Mouse (Mus musculus): ENCODE data around the gene 2900026A02Rik. TPM values are rescaled to one million over a fixed set of nuclear protein-coding genes. Genes with fewer than 3 reads are reported as not detected.
A peak's percentile ranks its signal among the peaks of the same experiment; 100 is the strongest.
"Not testable (repeated sequence)": the region's sequence is repeated elsewhere in the genome, so short reads cannot be mapped to it uniquely, and the experiment has no call there.

The 2900026A02Rik gene
- total RNA-seq, 2 experiments from 2014 or later: 59.4 to 67.8 TPM

DNA sequence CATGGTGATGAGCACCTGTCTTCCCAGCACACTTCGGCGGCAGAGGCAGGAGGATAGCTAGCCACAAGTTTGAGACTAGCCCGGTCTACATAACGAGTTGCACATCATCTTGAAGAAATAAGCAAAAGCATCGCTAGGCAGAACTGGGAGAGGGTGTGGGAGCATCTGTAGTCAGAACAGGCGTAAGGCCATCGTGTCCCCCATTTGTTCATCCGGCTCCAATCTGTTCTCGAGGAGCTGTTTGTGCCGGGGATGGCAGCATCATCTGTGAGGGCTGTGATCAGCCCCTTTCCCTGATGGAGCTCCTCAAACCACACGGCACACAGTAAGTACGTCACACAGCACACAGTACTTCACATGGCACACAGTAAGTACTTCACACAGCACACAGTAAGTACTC is 94.6 kb downstream of the 2900026A02Rik start:
- peak; percentile 68 to 86 for DNase-seq (ENCODE audit: low spot score in 2 of 2)

DNA sequence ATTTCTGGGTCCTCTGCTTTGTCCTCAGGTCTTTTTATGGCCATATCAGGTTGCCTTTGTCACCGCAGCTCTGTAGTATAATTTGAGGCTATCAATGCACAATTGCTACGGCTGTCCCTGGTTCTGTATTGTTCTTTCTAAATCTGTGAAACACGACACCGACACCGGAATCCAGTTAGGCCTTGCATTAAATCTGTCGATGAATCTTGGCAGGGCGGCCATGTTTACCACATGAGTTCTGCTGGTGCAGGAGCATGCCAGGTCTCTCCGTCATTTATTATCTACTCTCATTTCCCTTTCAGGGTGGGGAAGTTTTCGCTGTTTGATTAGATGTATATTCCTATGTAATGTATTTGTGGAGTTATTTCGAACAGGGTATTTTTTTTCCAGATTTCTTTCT is 97.3 kb downstream of the 2900026A02Rik start:
- DNase-seq (ENCODE audit: low spot score in 2 of 2): no peak

DNA sequence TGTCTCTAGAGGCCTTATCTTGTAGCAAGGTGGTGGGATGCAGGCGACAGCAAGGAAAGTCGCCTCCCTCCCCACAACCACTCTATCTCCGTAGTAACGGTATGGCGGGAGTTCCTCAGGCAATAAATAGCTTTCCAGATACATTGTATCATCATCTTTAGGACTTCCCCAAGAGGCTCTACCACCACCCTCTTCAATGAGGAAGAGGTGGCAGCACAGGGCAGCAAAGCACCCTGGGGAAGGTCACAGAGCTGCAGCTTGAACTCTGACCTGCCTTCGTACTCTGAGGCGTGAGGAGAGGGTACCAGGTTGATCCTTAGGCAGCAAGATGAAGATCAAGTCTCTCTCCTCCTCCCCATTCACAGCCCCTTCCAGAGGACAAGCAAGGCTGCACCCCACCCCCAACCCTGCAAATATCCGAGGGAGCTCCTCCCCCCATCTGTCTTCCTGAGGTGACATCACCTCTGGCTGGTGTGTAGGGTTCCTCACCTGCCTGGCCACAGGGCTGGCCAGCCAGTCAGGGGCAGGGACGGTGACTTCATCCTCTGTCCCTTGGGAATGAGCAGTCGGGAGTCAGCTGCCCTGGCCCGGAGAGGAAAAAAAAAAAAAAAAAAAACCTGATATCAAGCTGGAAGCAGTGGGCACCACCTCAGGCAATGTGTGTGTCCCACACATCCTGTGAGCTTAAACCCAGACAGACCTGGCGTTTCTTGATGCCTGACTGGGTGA is 98.5 kb downstream of the 2900026A02Rik start:
- no peak for DNase-seq (ENCODE audit: low spot score in 2 of 2)

DNA sequence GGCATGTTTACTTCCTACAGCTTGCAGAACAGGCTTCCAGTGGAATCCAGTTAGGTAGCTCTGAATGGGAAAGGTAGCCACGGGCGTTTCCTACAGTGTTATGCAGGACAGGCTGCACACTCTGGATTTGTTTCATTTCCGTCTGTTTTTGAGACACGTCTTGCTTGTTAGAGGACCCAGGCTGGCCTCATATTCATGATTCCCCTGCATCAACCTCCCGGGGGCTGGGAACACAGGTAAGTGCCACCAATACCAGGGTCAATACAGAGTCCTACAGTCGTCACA is 99.5 kb downstream of the 2900026A02Rik start:
- DNase-seq (ENCODE audit: low spot score in 2 of 2): no peak

DNA sequence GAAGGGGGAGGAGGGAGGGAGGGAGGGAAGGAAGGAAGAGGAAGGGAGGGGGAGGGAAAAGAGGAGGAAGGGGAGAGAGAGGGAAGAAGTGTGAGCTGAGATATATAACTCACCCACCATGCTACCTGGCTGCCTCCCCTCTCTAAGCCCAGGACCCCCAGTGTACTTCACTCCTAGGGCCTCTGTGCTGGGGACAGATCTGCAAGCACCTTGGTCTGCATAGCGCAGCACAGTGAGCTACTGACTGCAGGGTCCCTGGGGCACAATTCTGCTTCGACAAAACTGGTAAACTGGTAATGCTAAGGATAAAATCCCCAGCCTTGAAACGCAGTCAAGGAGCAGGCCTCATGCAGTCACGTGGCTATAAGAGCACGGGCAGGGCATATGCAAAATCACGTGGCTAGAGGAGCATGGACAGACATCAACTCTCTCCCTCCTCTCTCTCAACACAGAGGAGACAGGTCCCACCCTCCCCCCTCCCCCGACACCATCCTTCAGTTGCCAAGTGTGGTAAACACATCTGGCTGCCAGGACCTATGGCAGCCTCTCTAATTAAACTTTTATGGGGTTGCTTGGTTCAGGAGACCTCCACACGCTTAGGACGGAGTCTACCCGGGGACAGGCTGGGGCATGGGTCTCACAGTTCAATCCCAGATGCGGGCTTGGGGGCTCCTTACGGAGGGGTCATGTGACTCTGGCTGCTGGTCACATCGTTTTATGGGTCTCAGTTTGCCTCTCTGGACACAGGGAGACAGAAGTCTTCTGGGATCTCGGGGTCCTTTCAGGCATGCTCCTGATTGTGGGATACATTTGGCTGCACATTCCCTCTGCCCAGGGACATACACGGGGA is 100.1 kb downstream of the 2900026A02Rik start:
- no peak for DNase-seq (ENCODE audit: low spot score in 2 of 2)

DNA sequence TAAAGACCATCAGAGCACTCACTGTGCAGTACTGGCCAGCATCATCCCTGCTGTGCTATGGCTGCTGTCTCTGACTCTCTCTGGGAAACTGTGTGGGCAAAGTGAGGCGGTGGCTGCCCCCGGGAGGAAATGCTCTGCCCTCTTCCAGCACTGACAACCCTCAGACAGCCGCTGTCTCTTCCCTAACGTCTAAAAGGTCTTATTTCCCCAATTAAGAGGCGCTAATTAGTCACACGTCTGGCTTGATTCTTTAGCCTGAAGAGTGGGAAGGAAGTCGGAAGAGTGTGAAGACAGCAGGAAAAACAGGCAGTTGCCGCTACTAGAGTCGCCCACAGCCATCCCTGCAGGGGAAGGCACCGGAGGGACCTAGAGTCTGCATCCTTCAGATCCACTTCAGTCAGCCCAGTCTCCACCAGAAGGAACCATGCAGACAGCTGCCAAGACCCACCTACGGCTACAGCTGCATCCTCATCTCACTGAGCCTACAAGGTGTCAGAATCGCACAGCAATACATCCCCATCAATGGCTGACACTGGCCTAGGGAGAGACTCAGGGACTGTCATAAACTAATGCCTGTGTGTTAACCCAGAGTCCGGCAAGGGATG is 101.1 kb downstream of the 2900026A02Rik start:
- DNase-seq (ENCODE audit: low spot score in 2 of 2): peak; percentile 55 to 61

DNA sequence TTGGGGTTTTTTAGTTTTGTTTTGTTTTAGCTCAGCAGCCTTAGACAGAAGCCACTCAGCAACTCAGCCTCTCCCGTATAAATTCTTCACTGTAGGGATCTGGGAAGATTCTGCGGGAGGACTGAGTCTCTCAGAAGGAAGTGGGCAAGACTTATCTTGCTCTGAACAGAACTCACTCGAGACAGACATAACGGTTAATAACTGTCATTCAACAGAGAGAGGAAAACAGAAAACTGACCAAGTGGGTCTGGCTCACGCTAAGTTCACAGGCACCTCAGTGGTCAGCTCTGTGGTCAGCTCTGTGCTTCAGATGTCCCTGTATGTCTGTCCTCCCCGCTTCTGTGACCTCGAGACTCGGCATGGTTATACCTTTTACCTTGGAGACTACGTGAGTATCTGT is 101.7 kb downstream of the 2900026A02Rik start:
- no peak for DNase-seq (ENCODE audit: low spot score in 2 of 2)

DNA sequence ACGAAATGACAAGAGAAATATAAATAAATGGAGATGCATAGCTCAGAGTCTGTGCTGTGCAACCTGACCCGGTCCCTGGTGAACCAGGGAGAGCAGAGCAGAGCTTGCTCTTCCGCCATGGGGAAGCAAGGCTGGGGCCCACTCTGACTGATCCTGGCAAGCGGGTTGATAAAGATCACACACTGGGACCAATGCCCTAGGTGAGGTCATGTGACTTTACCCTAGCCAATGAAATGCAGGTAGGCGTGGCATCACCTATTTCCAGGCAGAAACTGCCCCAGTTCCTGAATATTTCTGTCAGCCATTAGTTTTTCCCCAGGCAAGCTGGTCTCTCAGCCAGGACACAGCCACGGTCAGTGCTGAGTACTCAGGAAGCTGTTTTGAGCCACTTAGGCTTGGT is 102.3 kb downstream of the 2900026A02Rik start:
- DNase-seq (ENCODE audit: low spot score in 2 of 2): no peak

DNA sequence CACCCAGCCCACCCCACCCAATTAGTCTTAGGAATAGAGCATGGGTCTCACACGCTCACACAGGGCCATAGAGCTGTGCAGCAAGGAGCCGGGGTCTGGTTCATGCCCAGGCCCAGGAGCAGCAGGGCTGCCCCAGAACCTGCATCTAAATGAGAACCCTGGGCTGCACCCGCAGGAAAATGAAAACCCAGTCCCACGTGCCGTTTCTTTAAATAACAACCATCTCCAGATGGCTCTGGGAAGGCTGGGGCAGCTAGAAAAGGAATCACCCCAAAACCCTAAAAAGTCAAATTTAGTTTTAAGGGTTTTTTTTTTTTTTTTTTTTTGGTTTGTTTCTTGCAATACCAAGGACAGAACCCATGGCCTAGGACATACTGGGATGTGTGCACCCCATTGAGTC is 103.7 kb downstream of the 2900026A02Rik start:
- DNase-seq (ENCODE audit: low spot score in 2 of 2): no peak

DNA sequence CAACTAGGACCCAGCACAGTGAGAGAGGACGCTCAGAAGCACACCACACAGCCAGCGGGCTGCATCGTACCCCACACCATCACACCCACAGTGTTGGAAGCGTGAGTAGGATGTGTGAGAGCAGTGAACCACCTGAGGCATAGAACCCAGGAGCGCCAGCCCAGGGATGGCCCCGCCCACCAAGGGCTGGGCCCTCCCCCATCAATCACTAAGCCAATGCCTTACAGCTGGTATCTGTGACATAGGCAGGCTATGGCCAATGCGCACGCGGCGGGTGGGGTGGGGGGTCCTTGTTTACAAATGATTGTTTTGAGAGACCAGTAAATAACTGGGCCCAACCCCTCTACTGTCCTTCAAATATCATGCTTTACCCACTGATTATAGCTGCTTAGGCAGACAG is 105.1 kb downstream of the 2900026A02Rik start:
- DNase-seq (ENCODE audit: low spot score in 2 of 2): no peak

DNA sequence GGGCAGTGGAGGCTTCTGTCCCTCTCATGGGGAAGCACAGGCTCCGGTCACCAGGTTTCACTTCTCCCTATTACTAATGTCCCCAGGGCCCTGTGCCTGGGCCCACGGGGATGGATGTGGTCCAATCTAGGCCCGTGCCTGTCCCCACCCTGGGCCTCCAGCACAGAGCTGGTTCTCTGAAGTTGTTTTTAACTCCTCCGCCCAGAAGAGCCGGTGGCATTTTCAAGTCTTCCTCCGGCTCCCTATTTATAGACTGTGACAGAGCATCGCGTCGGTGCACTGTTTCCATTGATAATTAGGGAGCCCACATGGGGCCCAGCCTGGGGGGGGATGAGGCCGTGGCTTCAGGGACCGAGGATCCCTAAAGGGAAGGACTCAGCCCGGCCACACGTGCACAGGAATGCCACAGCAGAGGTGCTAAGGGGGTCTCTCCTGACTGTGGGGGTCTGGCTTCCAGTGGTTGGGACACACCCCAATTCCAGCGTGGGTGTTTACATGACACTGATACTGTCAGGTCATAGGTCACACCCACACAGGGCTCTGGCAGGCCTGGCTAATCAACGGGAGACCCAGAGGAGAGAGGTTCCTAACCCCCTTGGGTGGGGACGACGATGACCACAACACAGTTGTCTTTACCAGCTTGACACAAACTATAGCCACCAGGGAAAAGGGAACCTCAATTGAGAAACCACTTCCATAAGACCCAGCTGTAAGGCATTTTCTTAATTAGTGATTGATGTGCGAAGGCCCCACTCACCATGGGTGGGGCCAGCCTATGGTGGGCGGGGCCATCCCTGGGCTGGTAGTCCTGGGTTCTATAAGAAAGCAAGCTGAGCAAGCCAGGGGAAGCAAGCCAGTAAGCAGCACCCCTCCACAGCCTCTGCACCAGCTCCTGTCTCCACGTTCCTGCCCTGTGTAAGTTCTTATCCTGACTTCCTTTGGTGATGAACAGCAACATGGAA is 106.5 kb downstream of the 2900026A02Rik start:
- DNase-seq (ENCODE audit: low spot score in 2 of 2): peak in 1 of 2 experiments; percentile 34

DNA sequence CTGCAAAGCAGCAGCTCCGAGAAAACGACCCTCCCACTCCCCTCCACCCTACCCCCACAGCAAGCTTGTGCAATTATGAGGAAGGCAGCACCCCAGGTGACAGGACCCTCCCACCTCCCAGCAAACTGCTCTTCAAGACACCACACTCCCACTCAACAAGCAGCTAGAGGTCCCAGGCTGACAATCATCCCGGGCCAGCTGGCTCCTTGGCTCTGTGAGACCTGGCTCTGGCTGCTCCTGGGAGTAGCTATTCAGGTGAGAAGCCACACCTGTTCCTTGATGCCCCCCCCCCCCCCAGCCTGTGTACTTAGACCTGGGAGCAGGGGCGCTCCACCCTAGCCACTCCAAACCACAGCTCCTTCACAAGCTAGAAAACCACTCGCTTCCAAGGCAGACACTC is 107.9 kb downstream of the 2900026A02Rik start:
- DNase-seq (ENCODE audit: low spot score in 2 of 2): no peak

DNA sequence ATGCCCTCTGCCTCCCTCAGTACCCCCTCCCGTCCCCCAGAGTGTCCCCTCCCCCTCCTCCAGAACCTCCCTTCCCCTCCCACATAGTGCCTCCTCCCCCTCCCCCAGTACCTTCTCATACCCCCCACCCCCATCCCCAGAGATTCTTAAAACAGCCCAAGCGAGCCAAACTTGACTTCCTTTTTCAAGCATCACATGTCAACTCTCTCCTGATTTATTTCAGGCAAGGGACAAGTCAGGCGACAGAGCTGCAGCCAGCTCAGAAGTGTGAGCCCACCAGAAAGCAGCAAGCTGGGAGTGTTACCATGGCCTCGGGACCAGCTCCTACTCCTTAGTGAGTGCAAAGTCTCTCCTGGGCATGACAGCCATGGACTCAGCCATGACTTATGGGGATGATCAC is 109.7 kb downstream of the 2900026A02Rik start:
- no peak for DNase-seq (ENCODE audit: low spot score in 2 of 2)

DNA sequence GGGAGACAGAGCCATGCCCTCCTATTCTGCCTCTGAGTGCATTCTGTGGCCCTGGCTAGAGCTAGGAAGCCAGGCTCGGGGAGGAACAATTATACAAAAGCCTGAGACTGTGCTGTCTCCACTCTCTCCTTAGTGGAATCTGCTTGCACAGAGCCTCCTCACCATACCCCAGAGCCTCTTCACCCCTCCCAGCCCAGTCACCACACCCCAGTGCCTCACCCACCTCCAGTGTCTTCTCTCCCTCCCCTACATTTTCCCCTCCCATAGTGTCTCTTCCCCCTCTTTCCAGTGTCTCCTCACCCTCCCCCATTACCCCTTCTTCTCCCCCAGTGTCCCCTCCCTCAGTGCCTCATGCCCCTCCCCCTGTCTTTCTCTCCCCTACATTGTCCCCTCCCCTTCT is 110.1 kb downstream of the 2900026A02Rik start:
- no peak for DNase-seq (ENCODE audit: low spot score in 2 of 2)

DNA sequence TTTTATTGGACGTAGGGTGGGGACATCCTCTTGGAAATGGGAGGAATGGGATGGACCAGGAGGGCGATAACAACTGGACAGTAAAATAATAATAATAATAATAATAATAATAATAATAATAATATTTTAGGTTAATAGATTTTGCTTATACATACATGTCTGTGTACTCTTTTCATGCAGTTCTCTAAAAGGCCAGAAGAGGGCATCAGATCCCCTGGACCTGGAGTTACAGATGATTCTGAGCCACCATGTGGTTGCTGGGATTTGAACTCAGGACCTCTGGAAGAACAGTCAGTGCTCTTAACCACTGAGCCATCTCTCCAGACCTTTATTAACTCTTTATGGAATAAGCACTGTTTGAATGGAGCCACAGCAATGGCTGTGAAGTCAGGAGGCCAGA is 111.4 kb downstream of the 2900026A02Rik start:
- DNase-seq (ENCODE audit: low spot score in 2 of 2): not testable (repeated sequence)

DNA sequence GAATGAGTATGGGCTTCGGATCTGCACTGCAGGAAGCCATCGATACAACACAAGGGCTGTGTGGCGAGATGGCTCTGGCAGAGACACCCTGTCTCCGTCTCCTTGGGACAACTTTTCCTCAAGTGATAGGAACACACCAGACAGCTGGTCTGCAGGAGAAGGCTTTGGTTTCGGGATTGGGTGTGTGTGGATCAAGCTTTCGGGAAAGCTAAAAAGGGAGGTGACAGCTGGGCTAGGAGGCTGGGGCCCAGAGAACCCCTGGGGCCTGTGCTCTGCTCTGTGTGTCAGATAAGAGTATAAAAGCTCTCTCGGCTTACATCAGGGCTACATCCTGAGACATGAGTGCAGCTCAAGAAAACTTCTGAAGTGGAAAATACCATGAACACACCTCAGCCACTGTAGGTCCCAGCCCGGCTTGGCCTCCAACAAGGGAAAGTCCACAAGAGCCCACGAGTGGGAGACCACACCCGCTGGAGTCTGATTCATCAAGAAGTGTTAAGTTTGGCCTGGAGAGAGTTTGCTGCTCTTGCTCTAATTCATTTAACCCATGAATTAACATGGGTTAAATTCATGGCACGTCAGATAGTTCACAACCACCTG is 112.8 kb downstream of the 2900026A02Rik start:
- DNase-seq (ENCODE audit: low spot score in 2 of 2): no peak

DNA sequence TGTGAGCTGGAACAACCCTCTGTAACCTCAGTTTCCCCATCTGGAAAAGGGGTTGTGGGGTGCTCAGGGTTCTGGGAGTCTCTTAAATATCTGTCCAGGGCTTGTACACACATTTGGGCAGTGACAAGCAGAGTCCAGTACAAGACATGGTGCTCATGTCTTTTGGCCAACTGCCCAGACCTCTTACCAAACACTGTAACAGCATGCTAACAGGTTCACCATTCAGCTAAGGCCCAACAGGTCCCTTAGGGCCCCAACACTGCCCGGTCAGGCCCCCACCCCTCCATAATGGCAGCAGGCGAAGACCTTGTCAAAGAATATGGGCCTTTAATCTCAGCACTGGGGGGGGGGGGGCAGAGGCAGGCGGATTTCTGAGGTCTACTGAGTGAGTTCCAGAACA is 113.3 kb downstream of the 2900026A02Rik start:
- DNase-seq (ENCODE audit: low spot score in 2 of 2): no peak

DNA sequence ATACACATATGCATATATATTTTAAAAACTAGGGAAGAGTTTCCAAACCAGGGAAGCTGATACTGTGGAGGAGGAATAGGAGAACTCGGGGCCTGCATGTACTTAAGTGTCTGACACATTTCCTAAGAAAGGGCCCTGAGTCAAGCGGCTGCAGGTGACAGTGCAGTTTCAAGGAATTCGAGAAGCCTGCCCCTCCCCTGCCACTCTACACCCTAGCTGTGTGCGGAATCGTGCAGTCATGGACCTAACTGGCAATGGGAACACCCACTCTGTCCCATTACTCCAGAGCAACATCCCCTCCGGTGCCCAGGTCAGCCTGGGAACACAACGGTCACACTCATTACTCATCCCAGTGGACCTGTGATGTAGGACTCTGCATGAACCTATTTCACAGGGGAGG is 114.4 kb downstream of the 2900026A02Rik start:
- DNase-seq (ENCODE audit: low spot score in 2 of 2): no peak

DNA sequence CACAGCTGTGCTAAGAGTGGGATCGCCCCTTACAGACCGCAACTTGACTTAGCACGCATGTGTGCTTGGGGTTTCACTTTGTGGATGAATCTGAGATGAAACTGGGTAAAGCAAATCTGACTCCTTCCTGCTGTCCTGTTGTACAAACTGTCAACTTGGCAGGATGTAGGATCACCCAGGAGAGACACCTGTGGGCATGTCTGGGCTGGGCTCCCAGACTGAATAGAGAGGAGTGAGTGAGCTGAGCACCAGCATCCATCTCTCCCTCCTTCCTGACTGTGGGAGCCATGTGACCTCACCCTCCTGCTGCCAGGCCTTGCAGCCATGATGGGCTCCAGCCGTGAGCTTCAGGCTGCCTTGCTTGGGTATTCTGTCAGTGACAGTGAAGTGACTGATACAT is 115.6 kb downstream of the 2900026A02Rik start:
- DNase-seq (ENCODE audit: low spot score in 2 of 2): no peak

DNA sequence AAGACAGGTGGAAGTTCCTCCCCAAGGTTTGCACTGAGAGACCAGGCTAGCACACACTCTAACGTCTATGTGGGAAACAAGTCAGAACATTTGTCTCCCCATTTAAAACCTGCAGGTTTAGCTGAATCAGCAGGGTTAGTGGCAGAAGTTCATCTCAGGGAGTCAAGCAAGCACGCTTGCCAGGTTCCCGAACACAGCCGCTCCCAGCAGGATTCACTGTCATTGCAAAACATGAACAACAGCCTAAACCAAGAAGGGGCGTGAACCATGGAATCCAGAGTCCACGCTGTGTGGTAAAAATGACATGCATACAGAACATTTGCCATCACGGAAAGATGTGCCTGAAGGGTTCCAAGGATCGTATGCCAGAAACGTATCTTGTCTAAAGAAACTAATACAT is 116.0 kb downstream of the 2900026A02Rik start:
- no peak for DNase-seq (ENCODE audit: low spot score in 2 of 2)

DNA sequence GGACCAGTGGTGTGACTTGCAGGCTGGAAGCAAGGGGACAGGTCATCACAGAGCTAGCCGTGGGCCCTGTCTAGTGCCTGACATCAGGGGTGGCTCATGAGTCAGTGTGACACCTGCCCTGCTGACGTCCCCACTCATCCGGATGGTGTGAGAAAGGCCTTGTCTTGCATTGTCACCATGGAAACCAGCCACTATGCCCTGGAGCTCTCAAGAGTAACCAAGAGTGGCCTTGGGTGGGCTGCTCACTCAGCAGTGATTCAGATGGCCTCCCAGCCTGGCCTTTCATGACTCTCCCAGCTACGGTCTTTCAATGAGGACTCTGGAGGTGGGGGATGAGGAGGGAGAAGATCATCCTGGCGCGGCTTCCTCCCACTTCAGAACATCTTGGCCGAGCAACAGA is 118.6 kb downstream of the 2900026A02Rik start:
- no peak for DNase-seq (ENCODE audit: low spot score in 2 of 2)

Measured in layer of hippocampus, adult 18-20 months (tissue).